Mouse (Mus musculus) neural tube, embryonic 11.5 days (tissue): ENCODE measurements at regions not wholly inside any gene's neighbourhood (a gene's known extent, or its start where the extent isn't known, plus 50 kb on each side); places are given as distances from the start of the nearest gene placed in this dataset.

ENCODE experiments used
- ATAC-seq: fragments of 200-750 bp; cut with Nextera tagmentation; 2 replicates; pipeline ENCODE4 v1.8.0; 2017; ENCODE audit warnings: moderate number of reproducible peaks, mild to moderate bottlenecking, moderate TSS enrichment, moderate library complexity; ENCODE audit not compliant: insufficient read depth, low FRiP score, low TSS enrichment
- DNase-seq: peaks from one replicate; pipeline ENCODE4 v3.0.0-alpha.2; 2015; ENCODE audit warnings: low spot score
- H3K27ac ChIP-seq: fragments of 300-500 bp; sonication (generic); 2 replicates; pipeline ENCODE4 v1.5.1; 2014; ENCODE audit warnings: low read depth, mild to moderate bottlenecking, low read length
- H3K27me3 ChIP-seq: fragments of 300-500 bp; sonication (generic); 2 replicates; pipeline ENCODE4 v1.6.1; 2014; ENCODE audit warnings: mild to moderate bottlenecking, low read length, mixed read lengths; ENCODE audit not compliant: control insufficient read depth, insufficient read depth
- H3K36me3 ChIP-seq: fragments of 300-500 bp; sonication (generic); 2 replicates; pipeline ENCODE4 v1.6.1; 2014; ENCODE audit warnings: mild to moderate bottlenecking, low read length, moderate library complexity, mixed read lengths; ENCODE audit not compliant: control insufficient read depth, insufficient read depth
- H3K4me1 ChIP-seq: fragments of 300-500 bp; sonication (generic); 2 replicates; pipeline ENCODE4 v1.6.1; 2014; ENCODE audit warnings: low read length, mixed read lengths; ENCODE audit not compliant: control insufficient read depth, insufficient read depth
- H3K4me2 ChIP-seq: fragments of 300-500 bp; sonication (generic); 2 replicates; pipeline ENCODE4 v1.6.1; 2014; ENCODE audit warnings: low read depth, mild to moderate bottlenecking, moderate library complexity
- H3K4me3 ChIP-seq: fragments of 300-500 bp; sonication (generic); 2 replicates; pipeline ENCODE4 v1.5.1; 2014; ENCODE audit warnings: low read depth, low read length
- H3K9ac ChIP-seq: fragments of 300-500 bp; sonication (generic); 2 replicates; pipeline ENCODE4 v1.6.1; 2014; ENCODE audit warnings: mild to moderate bottlenecking, low read length
- H3K9me3 ChIP-seq: fragments of 300-500 bp; sonication (generic); 2 replicates; pipeline ENCODE4 v1.6.1; 2016; ENCODE audit warnings: low read length; ENCODE audit not compliant: control insufficient read depth
- WGBS: fragments of 180-500 bp; shearing (Covaris S2); extraction: QIAGEN DNeasy Blood & Tissue Kit; methylation state at CpG from one replicate; pipeline ENCODE4 v1.1.7; 2014; 5-methylcytosine and 5-hydroxymethylcytosine counted together

DNA sequence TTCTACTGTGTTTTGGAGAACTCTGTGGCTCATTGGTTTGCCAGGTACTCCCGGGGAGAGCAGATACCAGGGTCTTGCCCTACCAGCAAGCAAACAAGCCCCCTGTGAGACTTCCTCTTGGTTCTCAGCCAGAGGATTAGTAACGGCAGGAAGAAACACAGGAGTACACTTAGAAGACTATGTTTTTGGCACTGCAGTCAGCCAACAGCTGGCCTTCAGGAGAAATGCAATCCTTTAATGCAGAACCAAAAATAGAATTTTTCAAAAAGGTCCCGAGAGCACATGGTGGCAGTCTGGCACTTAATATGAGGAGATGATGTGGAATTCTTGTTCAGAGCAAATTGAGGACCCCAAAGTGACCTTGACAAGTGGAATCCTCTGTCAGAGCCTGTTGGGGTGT, 189.8 kb downstream of the Faxc start:
- no peaks in the 10 kb centered on the region for H3K27me3 ChIP-seq
- H3K9me3 ChIP-seq, result no peaks in the 10 kb centered on the region
- H3K27ac ChIP-seq, result no peak overlapping the region
- 53% methylated on average over 3 of the region's 3 CpGs for WGBS
- H3K4me3 ChIP-seq, result no peak overlapping the region
- H3K4me2 ChIP-seq, result no peak overlapping the region
- DNase-seq (no peak), ATAC-seq (no peak)
- no peaks in the 10 kb centered on the region for H3K4me1 ChIP-seq
- no peak overlapping the region for H3K9ac ChIP-seq
- no peaks in the 10 kb centered on the region for H3K36me3 ChIP-seq

DNA sequence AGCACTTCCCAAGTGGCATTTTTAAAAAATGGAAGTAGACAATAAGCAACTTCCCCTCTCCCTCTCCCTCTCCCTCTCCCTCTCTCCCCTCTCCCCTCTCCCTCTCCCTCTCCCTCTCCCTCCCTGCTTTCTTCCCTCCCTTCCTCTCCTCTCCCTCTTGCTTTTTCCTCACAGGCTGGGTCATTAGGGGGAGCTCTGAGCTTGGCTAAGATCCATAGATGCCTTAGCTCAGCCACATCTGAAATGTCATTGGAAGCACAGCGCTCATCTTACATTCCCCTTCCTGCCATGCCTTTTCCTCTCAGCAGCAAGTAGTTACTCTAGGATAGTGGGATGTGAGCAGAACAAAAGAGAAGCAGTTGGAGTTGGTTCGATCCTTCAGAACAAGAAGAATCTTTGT, 190.3 kb downstream of the Faxc start:
- Histone ChIP-seq H3K27ac (no peak overlapping the region), H3K4me1 (no peaks in the 10 kb centered on the region), H3K9ac (no peak overlapping the region), H3K36me3 (no peaks in the 10 kb centered on the region), H3K27me3 (no peaks in the 10 kb centered on the region), H3K4me2 (no peak overlapping the region), H3K4me3 (no peak overlapping the region), H3K9me3 (no peaks in the 10 kb centered on the region)
- ATAC-seq (no peak), DNase-seq (no peak)
- WGBS, result 85% methylated on average over 2 of the region's 2 CpGs

DNA sequence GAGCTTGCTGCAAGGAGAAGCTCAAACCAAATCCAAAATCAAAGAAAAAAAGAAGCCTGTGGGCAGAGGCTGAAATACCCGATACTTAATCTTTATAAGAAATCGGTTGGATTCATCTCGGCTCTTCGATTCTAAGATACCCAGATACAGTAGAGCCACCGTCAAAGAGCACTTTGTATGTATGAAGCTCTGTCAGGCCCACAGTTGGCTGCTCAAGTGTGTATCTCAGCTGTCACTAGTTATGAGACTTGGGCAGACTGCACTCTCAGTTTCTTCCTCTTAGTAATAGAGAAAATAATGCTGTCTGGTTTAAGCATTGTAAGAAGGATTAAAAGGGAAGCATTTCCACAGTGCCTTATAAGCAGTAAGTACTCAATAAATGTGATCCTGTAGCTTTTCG, 193.7 kb downstream of the Faxc start:
- Histone ChIP-seq H3K4me3 (no peak overlapping the region), H3K27me3 (no peaks in the 10 kb centered on the region), H3K9ac (no peak overlapping the region), H3K27ac (no peak overlapping the region), H3K4me1 (no peaks in the 10 kb centered on the region), H3K4me2 (no peak overlapping the region), H3K9me3 (no peaks in the 10 kb centered on the region), H3K36me3 (no peaks in the 10 kb centered on the region)
- no peak for DNase-seq
- WGBS, result 91% methylated on average over 6 of the region's 6 CpGs
- ATAC-seq, result no peak

DNA sequence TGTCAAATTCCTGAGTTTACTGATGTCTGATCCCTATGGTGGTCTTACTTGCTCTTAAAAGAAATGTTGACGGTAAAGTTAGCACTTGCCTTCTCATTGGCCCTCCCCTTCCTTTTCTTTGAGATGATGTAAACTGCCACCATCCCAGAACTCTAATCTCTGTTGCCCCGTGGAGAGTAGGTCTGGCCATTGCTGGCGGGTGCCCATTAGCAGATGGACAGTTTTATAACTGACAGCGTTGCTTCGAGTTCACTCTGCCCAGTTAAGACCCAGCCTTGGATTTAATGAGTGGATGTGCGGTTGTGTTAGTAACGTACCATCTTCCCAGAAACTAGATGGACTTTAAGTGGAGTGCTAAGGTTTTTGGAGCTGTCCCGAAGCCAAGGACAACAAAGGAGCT, 199.4 kb downstream of the Faxc start:
- no peak for ATAC-seq
- no peak for DNase-seq
- no peak overlapping the region for H3K9ac ChIP-seq

DNA sequence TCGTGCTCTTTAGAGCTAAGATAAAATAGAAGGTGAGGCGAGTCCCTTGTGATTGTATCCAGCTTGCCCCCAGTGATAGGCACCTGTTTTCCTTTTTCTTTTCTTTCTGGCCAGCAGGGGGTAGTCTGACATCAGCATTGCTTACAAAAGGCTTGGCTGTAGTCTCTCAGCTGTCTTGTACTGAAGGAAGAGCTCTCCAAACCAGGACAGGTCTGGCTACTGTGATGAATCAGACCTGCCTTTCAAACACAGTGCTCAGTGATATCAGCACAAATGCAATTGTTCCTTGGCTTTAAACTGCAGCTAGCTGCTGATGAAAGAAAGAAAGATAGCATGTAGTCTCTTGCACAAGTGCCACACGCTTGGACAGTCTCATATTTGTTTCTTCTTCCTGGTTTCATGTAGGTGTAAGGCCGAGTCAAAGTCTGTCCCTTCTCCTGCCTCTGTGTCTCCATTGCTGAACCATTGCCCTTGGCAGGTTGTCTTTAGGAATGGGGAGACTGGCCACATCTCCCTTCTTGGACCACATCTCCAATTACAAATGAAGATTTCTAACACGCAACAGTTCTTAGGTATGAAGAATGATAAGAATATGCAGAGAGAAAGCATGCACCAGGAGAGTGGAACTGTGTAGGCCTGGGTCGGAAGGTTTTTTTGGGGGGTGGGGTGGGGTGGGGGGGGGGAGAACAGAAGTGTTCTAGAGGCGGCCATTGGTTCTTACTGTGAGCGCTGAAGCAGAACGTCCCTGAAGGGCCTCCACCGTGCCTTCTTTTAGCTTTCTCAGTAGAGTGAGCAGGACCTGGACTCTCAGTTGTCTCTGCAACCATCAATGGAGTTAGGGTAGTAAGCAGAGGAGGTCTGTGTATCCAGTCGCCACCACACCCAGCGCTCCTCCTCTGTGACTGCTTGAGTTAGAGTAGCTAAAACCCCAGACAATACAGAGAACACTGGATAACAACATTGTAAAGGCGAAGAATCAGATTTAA, 200.9 kb downstream of the Faxc start:
- ATAC-seq, result peak; percentile 75
- Histone ChIP-seq H3K4me2 (no peak overlapping the region), H3K9me3 (no peaks in the 10 kb centered on the region), H3K27ac (no peak overlapping the region), H3K4me1 (no peaks in the 10 kb centered on the region), H3K4me3 (no peak overlapping the region), H3K36me3 (no peaks in the 10 kb centered on the region), H3K27me3 (no peaks in the 10 kb centered on the region), H3K9ac (no peak overlapping the region)
- peak; percentile 60 for DNase-seq
- WGBS, result 68% methylated on average over 13 of the region's 13 CpGs

More for the DNA sequence above, 199.4 kb downstream of the Faxc start:
- Histone ChIP-seq H3K4me1 (no peaks in the 10 kb centered on the region), H3K27me3 (no peaks in the 10 kb centered on the region), H3K4me3 (no peak overlapping the region), H3K27ac (no peak overlapping the region), H3K9me3 (no peaks in the 10 kb centered on the region), H3K36me3 (no peaks in the 10 kb centered on the region), H3K4me2 (no peak overlapping the region)
- WGBS, result 82% methylated on average over 8 of the region's 8 CpGs

DNA sequence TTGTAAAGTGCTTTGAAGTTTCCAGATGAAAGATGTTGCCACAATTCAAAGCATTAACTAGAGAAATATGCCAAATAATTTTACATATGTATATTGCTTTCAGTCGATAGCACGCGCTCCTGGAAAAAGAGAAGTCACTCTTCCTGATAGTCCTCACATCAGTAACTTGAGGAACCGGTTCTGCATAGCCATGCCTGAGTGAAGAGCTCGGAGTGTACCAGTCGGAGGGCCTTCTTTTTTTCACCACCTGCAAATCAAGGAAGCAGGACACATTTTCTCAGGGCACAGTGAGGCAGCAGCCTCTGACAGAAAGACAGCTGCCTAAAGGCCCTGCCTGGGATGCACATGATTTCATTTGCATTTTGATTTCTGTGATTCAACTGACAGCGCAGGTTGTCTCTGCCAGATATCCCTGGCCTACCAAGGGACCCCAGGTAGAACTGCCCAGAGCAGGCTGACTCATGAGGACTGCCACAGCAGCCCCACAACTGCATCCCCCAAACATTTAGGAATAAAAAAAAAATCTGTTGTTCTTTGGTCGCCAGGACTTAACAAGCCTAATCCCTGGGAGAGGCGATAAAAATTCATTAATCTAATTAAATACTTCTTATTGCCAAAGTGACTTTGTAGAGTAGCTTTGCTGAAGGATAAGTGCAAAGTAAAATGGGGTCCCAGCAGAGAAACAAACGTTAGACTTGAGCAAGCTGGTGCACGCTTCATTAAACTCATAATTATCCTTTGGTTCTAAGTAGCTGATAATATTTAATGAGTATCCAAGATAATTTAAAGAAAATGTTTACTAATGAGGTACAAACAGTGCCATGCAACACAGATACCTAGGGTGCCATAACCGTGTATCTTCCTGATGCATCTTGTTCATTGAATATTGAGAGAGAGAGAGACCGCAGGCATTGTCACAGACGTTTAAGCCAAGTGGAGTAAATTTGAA, 202.7 kb downstream of the Faxc start:
- H3K36me3 ChIP-seq, result no peaks in the 10 kb centered on the region
- H3K4me3 ChIP-seq, result no peak overlapping the region
- no peaks in the 10 kb centered on the region for H3K27me3 ChIP-seq
- no peak overlapping the region for H3K27ac ChIP-seq
- H3K9me3 ChIP-seq, result no peaks in the 10 kb centered on the region
- no peaks in the 10 kb centered on the region for H3K4me1 ChIP-seq
- DNase-seq (no peak), ATAC-seq (no peak)
- 51% methylated on average over 14 of the region's 14 CpGs for WGBS
- H3K9ac ChIP-seq, result no peak overlapping the region
- no peak overlapping the region for H3K4me2 ChIP-seq

DNA sequence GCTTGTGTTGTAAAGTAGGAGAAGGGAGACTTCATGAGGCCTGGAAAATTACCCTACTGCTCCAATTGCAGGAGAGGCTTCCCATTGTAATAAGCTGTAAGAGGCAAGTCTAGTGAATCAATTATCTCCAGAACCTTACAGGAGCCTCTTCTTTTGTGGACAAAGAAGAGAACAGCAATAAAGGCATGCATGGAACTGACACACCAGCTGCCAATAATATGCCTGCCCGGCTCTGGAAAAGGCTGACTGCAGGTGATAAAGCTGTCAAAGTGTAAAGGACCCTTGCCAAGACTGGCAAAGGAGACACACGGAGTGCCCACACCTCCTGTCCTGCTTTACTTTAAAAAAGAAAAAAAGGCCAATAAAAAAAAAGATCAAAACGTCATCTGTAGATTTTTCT, 209.0 kb downstream of the Faxc start:
- Histone ChIP-seq H3K4me3 (no peak overlapping the region), H3K27me3 (no peaks in the 10 kb centered on the region), H3K27ac (no peak overlapping the region), H3K36me3 (no peaks in the 10 kb centered on the region), H3K9me3 (no peaks in the 10 kb centered on the region), H3K4me1 (no peaks in the 10 kb centered on the region), H3K4me2 (no peak overlapping the region), H3K9ac (no peak overlapping the region)
- ATAC-seq (no peak), DNase-seq (no peak)
- WGBS, result 30% methylated on average over 3 of the region's 3 CpGs

DNA sequence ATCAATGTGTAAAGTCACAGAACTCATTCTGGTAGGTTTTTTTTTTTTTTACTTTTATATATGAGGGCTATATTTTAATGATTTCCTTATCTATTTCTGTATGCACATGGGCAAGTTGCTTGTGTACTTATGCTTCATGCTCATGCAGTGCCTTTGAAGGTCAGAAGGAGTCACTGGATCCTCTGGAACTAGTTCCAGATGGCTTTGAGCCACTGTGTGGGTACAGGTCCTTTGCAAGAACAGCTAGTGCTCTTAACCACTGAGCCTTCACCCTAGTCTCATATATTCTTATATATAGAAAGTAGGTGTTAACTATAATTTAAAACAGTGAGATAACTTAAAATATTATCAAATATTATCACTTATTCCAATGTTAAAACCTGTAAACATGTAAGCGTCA, 212.4 kb downstream of the Faxc start:
- no peak overlapping the region for H3K9ac ChIP-seq

More for the DNA sequence above, 212.4 kb downstream of the Faxc start:
- 96% methylated on average over 1 of the region's 1 CpGs for WGBS
- Histone ChIP-seq H3K4me3 (no peak overlapping the region), H3K27me3 (no peaks in the 10 kb centered on the region), H3K9me3 (no peaks in the 10 kb centered on the region), H3K4me1 (no peaks in the 10 kb centered on the region), H3K27ac (no peak overlapping the region), H3K36me3 (no peaks in the 10 kb centered on the region), H3K4me2 (no peak overlapping the region)
- DNase-seq (no peak), ATAC-seq (no peak)
